Mouse (Mus musculus) central nervous system, embryonic 18 days (tissue): ENCODE results near the gene Rnase13. TPM values are rescaled to one million over a fixed set of nuclear protein-coding genes. Genes with fewer than 3 reads are reported as not detected.

Experiments used
- polyA plus RNA-seq: library from polyadenylated mRNA; depleted of rRNA; stranded (reverse); fragments of >200 nt; gene quantifications from 2 replicates; pipeline ENCODE4 v1.2.3, GENCODE M21; 2012; rRNA removed

Rnase13 gene
- polyA plus RNA-seq, result not detected in 2 replicates

GRCm38 (mm10) chr14:51922571-51922865 is at the start of gene Rnase13:
Rnase13 (minus strand) TSS chr14:51922773.

GRCm38 (mm10) chr14:51918125-51918524 is 4.4 kb downstream of the Rnase13 start, which contains the start of gene Tppp2:
Tppp2 (plus strand) TSS chr14:51918425.

GRCm38 (mm10) chr14:51913960-51914762 is 8.4 kb downstream of the Rnase13 start, which contains the start of gene Ndrg2:
Ndrg2 (minus strand) TSS chr14:51914158.

GRCm38 (mm10) chr14:51892191-51892939 is 30.2 kb downstream of the Rnase13 start, which contains the start of gene Slc39a2:
Slc39a2 (plus strand) TSS chr14:51892889.

GRCm38 (mm10) chr14:51884598-51885331 is 37.8 kb downstream of the Rnase13 start, which contains the start of gene Mettl17:
Mettl17 (plus strand) TSS chr14:51884842.

Other genes starting within 250 kb of the Rnase13 start
- not detected in 2 replicates for gene Gm17079, start 227.3 kb downstream of the Rnase13 start, polyA plus RNA-seq
- not detected in 2 replicates for gene Gm5800, start 205.6 kb downstream of the Rnase13 start, polyA plus RNA-seq
- gene Ang4, start 149.2 kb downstream of the Rnase13 start, polyA plus RNA-seq, result not detected in 2 replicates
- not detected in 2 replicates for gene AY358078, start 122.7 kb downstream of the Rnase13 start, polyA plus RNA-seq
- not detected in 2 replicates for gene Ear6, start 69.1 kb downstream of the Rnase13 start, polyA plus RNA-seq
- 65.0 and 71.3 TPM in 2 replicates for gene Mettl17, start 37.9 kb downstream of the Rnase13 start, polyA plus RNA-seq
- 16.6 and 16.8 TPM in 2 replicates for gene Slc39a2, start 29.9 kb downstream of the Rnase13 start, polyA plus RNA-seq
- gene Ndrg2, start 8.6 kb downstream of the Rnase13 start, polyA plus RNA-seq, result 153 and 175 TPM in 2 replicates
- not detected in 2 replicates for gene Tppp2, start 4.3 kb downstream of the Rnase13 start, polyA plus RNA-seq
- gene Arhgef40, start 61.9 kb upstream of the Rnase13 start, polyA plus RNA-seq, result 68.2 and 77.7 TPM in 2 replicates
- 0.76 and 0.80 TPM in 2 replicates for gene Tmem253, start 92.9 kb upstream of the Rnase13 start, polyA plus RNA-seq
- 91.4 and 96.6 TPM in 2 replicates for gene Zfp219, start 98.0 kb upstream of the Rnase13 start, polyA plus RNA-seq
- gene Olfr221, start 119.7 kb upstream of the Rnase13 start, polyA plus RNA-seq, result 0.05 TPM in 1 of 2 replicates, not detected in the other
- gene Hnrnpc, start 181.3 kb upstream of the Rnase13 start, polyA plus RNA-seq, result 382 and 402 TPM in 2 replicates
- 3.9 and 4.0 TPM in 2 replicates for gene Rpgrip1, start 187.9 kb upstream of the Rnase13 start, polyA plus RNA-seq